Mouse (Mus musculus): ENCODE measurements at regions not wholly inside any gene's neighbourhood (a gene's known extent, or its start where the extent isn't known, plus 50 kb on each side); places are given as distances from the start of the nearest gene placed in this dataset.

- peak; percentile 58; the same call in 1 of the 2 replicates for ATAC-seq (ENCODE audit: low FRiP score)
Observed at GRCm38 (mm10) chr4:87637629-87638379, 395.4 kb downstream of the Mllt3 start.

GRCm38 (mm10) chr4:87611116-87611515, 380.8 kb upstream of the Slc24a2 start:
- Histone ChIP-seq H3K27me3 (no peaks in the 10 kb centered on the region), H3K36me3 (no peaks in the 10 kb centered on the region), H3K4me1 (no peaks in the 10 kb centered on the region), H3K9me3 (replicated peaks) (no peaks in the 10 kb centered on the region), H3K9ac (no peak overlapping the region), H3K4me2 (replicated peaks) (no peak overlapping the region), H3K27ac (no peak overlapping the region), H3K4me3 (no peak overlapping the region)
- 84% methylated on average over 1 of the region's 1 CpGs for WGBS
- ATAC-seq (ENCODE audit: low FRiP score), result no peak

More at GRCm38 (mm10) chr4:87637629-87638379, 395.4 kb downstream of the Mllt3 start:
- Histone ChIP-seq H3K9ac (no peak overlapping the region), H3K27me3 (no peaks in the 10 kb centered on the region), H3K36me3 (no peaks in the 10 kb centered on the region), H3K4me3 (no peak overlapping the region), H3K27ac (0 out of 2 replicates have a peak overlapping the region, but pooled peaks have one; percentile 48), H3K4me1 (peaks cover 19% of the 10 kb centered on the region), H3K9me3 (replicated peaks) (no peaks in the 10 kb centered on the region), H3K4me2 (replicated peaks) (no peak overlapping the region)
- WGBS, result 21% methylated on average over 3 of the region's 3 CpGs

- Histone ChIP-seq H3K4me2 (replicated peaks) (no peak overlapping the region), H3K27ac (no peak overlapping the region), H3K4me3 (no peak overlapping the region), H3K9ac (no peak overlapping the region), H3K9me3 (replicated peaks) (no peaks in the 10 kb centered on the region), H3K4me1 (no peaks in the 10 kb centered on the region), H3K36me3 (no peaks in the 10 kb centered on the region), H3K27me3 (no peaks in the 10 kb centered on the region)
- 75% methylated on average over 3 of the region's 3 CpGs for WGBS
- ATAC-seq (ENCODE audit: low FRiP score), result no peak
Observed at GRCm38 (mm10) chr4:87593644-87594043, 363.4 kb upstream of the Slc24a2 start.

- ATAC-seq (ENCODE audit: low FRiP score), result no peak
- H3K9ac ChIP-seq, result no peak overlapping the region
- 93% methylated on average over 3 of the region's 3 CpGs for WGBS
- no peaks in the 10 kb centered on the region for H3K36me3 ChIP-seq
- no peak overlapping the region for H3K4me3 ChIP-seq
- no peak overlapping the region for H3K4me2 ChIP-seq (replicated peaks)
- no peaks in the 10 kb centered on the region for H3K9me3 ChIP-seq (replicated peaks)
- H3K27me3 ChIP-seq, result no peaks in the 10 kb centered on the region
- no peaks in the 10 kb centered on the region for H3K4me1 ChIP-seq
- no peak overlapping the region for H3K27ac ChIP-seq
Observed at GRCm38 (mm10) chr4:87590797-87591196, 360.5 kb upstream of the Slc24a2 start.

GRCm38 (mm10) chr4:87578164-87578563, 347.9 kb upstream of the Slc24a2 start:
- no peaks in the 10 kb centered on the region for H3K27me3 ChIP-seq
- no peak for ATAC-seq (ENCODE audit: low FRiP score)
- H3K4me2 ChIP-seq (replicated peaks), result no peak overlapping the region
- no peak overlapping the region for H3K27ac ChIP-seq
- WGBS, result 46% methylated on average over 3 of the region's 3 CpGs
- H3K9me3 ChIP-seq (replicated peaks), result no peaks in the 10 kb centered on the region
- no peak overlapping the region for H3K4me3 ChIP-seq
- H3K9ac ChIP-seq, result no peak overlapping the region
- no peaks in the 10 kb centered on the region for H3K4me1 ChIP-seq
- no peaks in the 10 kb centered on the region for H3K36me3 ChIP-seq

- Histone ChIP-seq H3K4me2 (replicated peaks) (no peak overlapping the region), H3K27me3 (no peaks in the 10 kb centered on the region), H3K9me3 (replicated peaks) (no peaks in the 10 kb centered on the region), H3K27ac (no peak overlapping the region), H3K4me1 (no peaks in the 10 kb centered on the region), H3K36me3 (no peaks in the 10 kb centered on the region), H3K9ac (no peak overlapping the region), H3K4me3 (no peak overlapping the region)
- ATAC-seq (ENCODE audit: low FRiP score), result no peak
- 73% methylated on average over 8 of the region's 8 CpGs for whole genome bisulfite sequencing
Observed at GRCm38 (mm10) chr4:87570950-87571349, 340.7 kb upstream of the Slc24a2 start.

GRCm38 (mm10) chr4:87570470-87570891, 340.2 kb upstream of the Slc24a2 start:
- Histone ChIP-seq H3K27me3 (no peaks in the 10 kb centered on the region), H3K4me1 (no peaks in the 10 kb centered on the region), H3K9ac (no peak overlapping the region), H3K4me3 (no peak overlapping the region), H3K4me2 (replicated peaks) (no peak overlapping the region), H3K9me3 (replicated peaks) (no peaks in the 10 kb centered on the region), H3K36me3 (no peaks in the 10 kb centered on the region), H3K27ac (no peak overlapping the region)
- whole genome bisulfite sequencing, result 64% methylated on average over 13 of the region's 13 CpGs
- peak; percentile 66; the same call in 1 of the 2 replicates for ATAC-seq (ENCODE audit: low FRiP score)

- no peak overlapping the region for H3K4me2 ChIP-seq (replicated peaks)
- 82% methylated on average over 2 of the region's 2 CpGs for WGBS
- no peak overlapping the region for H3K27ac ChIP-seq
- no peak for ATAC-seq (ENCODE audit: low FRiP score)
- H3K9ac ChIP-seq, result no peak overlapping the region
- H3K4me3 ChIP-seq, result no peak overlapping the region
- H3K36me3 ChIP-seq, result no peaks in the 10 kb centered on the region
- H3K4me1 ChIP-seq, result no peaks in the 10 kb centered on the region
- H3K27me3 ChIP-seq, result no peaks in the 10 kb centered on the region
- no peaks in the 10 kb centered on the region for H3K9me3 ChIP-seq (replicated peaks)
Observed at GRCm38 (mm10) chr4:87566616-87567015, 336.3 kb upstream of the Slc24a2 start.

GRCm38 (mm10) chr4:87554912-87555311, 324.6 kb upstream of the Slc24a2 start:
- Histone ChIP-seq H3K9ac (no peak overlapping the region), H3K4me3 (no peak overlapping the region), H3K36me3 (no peaks in the 10 kb centered on the region), H3K4me2 (replicated peaks) (no peak overlapping the region), H3K27ac (no peak overlapping the region), H3K27me3 (no peaks in the 10 kb centered on the region), H3K9me3 (replicated peaks) (0 out of 2 replicates have a peak, but pooled peaks cover 6% of the 10 kb centered on the region), H3K4me1 (no peaks in the 10 kb centered on the region)
- 91% methylated on average over 3 of the region's 3 CpGs for WGBS
- no peak for ATAC-seq (ENCODE audit: low FRiP score)

Measured in hindbrain, embryonic 12.5 days (tissue).